Mouse (Mus musculus) gastrocnemius, adult 2 months (tissue): Measurements from ENCODE around the gene Smad3. TPM values are rescaled to one million over a fixed set of nuclear protein-coding genes. Genes with fewer than 3 reads are reported as not detected.

ENCODE experiments used
- DNase-seq: peaks from one replicate; pipeline ENCODE4 v3.0.0; 2022
- H3K27ac ChIP-seq: fragments of 200-600 bp; 2 replicates; pipeline ENCODE4 v1.8.1; 2022; ENCODE audit warnings: mild to moderate bottlenecking
- H3K4me3 ChIP-seq: fragments of 200-600 bp; 2 replicates; pipeline ENCODE4 v1.8.1; 2022; ENCODE audit warnings: mild to moderate bottlenecking, moderate library complexity
- CTCF ChIP-seq: fragments of 200-600 bp; IDR thresholded peaks from 2 replicates; pipeline ENCODE4 v1.8.1; 2022; ENCODE audit warnings: antibody characterized with exemption, mild to moderate bottlenecking, moderate library complexity
- intact Hi-C: fragments of 180-260 bp; cut with DNase I; formaldehyde crosslinking; loops from one replicate; pipeline ENCODE4 v1.15.1; 2025
- total RNA-seq, 2 experiments: library from RNA; stranded (reverse); gene quantifications; 2 replicates each; pipeline ENCODE4 v1.2.3; 2021

Gene Smad3
- total RNA-seq, 2 experiments from 2014 or later: 61.7 to 75.3 TPM

DNA sequence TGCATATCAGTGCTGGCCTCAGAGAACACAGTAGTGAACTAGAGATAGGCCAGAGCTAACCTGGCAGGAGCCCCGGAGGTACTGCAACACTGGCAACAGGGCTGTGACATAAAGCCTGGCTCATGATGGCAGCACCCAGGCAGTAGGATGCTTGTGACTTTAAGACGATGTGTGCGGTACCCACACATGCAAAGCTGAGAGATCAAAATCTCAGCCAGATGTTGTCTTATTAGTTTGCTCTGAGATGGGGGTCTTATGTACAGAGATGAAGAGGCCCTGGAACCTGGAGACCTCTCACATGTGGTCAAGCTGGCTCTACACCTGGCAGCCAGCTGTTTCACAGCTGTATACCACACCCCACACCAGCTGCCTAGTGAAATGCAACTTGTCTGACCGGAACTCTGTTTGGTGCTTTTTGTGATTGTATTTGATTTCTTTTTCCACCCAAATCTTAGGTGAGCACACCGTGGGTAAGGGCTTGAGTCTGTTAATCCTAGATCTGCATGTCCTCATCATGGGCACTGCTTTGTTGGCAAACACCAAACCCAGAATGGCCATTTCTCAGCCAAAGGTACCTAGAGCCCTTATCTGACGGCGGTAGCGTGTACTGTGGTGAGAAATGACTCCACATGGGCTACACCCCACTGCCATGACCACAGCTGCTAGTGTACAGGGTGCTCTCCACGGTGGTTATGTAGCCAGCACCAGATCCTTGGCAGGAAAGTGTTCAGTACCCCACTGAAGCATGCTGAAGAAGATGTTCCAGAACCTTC lies 49.8 kb downstream of the Smad3 start:
- Histone ChIP-seq H3K27ac (peak overlapping the region; percentile 82; the same call in 1 of the 2 replicates), H3K4me3 (no peak overlapping the region)
- intact Hi-C loops: no loop called here
- DNase-seq: no peak
- no peak for TF ChIP-seq CTCF

DNA sequence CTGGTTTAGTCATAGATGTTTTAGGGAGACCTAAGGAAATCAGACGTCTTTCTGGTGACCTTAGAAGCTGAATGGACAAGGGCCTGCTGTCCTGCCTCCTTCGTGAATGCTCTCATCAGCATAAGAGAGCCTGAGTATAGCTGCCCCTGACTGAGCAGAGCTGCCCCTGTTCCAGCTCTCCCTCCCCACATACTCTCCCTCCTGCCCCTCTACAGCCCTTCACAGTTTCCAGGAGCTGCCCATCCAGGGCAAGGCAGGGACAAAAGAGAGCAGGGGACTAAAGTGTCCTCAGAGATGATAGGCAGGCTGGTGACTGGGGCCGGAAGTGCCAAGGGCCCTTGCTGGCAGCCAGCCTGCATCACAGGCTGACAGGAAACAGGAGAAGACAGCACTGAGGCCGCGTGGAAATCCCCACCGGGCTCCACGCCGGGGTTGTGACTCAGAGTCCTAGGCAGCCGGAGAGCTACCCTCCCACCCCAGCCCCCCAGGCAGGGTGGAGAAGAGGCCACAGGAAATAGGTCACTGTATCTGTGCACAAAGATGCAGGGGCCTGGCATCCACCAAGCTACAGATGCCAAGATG lies 51.6 kb downstream of the Smad3 start:
- H3K4me3 ChIP-seq: peak overlapping the region; percentile 28; the same call in 1 of the 2 replicates
- no peak for TF ChIP-seq CTCF
- DNase-seq: peak; percentile 92
- intact Hi-C loops: no loop called here
- peak overlapping the region; percentile 82 for H3K27ac ChIP-seq

DNA sequence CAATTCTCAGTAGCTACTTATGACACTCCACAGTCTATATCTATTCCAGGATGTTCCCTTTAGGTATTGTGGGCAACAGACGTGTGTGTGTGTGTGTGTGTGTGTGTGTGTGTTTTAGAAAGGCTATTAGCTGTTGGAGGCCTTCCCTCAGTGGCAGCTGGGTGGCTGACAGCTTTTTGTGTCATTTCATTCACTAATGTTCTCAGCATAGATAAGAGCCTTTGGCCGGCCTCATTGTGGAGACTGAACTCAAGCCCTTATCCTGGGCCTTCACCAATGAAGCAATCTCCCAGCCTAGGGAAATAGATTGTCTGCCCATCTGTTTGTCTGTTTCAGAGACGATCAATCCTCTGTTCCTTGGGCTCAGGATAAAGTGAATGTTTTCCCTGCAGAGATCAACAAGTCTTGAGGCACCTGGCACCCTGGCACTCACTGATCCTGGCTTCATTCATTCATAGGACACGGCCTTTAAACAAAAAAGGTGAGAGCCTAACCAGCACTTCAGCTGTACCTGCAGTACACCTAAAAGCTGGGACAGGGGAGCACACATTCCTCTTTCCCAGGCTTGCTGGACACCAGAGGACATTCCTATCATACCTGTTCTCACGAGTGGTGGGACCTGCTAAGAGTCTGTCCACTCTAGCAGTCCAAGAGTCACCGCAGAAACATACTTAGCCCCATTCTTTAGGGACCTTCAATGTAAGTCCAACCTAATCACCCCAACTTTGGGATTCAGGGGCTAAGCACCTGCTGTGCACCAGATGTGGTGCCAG lies 52.6 kb downstream of the Smad3 start:
- H3K4me3 ChIP-seq: no peak overlapping the region
- DNase-seq: no peak
- peak overlapping the region; percentile 82 for H3K27ac ChIP-seq
- intact Hi-C loops: no loop called here
- no peak for TF ChIP-seq CTCF

DNA sequence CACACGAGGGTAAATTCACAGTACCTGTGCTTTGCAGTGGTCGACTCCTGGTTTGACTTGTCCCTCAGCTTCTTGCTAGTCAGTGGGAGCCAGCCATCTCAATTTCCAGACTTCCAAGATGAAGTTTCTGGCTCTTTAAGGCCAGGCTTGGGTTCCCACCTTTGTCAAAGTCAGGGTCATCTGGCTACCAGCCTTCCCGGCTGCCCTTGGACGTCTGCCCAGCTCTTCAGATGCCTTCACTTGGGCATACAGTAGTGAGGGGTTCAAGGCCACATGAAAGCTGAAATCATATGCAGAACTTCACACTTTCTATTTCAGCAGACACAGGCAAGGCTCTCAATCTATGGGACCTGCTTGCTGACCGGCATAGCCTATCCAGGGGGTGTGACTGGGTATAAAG lies 53.7 kb downstream of the Smad3 start:
- intact Hi-C loops: no loop called here
- no peak for DNase-seq
- Histone ChIP-seq H3K4me3 (no peak overlapping the region), H3K27ac (peak overlapping the region; percentile 95)
- no peak for TF ChIP-seq CTCF

DNA sequence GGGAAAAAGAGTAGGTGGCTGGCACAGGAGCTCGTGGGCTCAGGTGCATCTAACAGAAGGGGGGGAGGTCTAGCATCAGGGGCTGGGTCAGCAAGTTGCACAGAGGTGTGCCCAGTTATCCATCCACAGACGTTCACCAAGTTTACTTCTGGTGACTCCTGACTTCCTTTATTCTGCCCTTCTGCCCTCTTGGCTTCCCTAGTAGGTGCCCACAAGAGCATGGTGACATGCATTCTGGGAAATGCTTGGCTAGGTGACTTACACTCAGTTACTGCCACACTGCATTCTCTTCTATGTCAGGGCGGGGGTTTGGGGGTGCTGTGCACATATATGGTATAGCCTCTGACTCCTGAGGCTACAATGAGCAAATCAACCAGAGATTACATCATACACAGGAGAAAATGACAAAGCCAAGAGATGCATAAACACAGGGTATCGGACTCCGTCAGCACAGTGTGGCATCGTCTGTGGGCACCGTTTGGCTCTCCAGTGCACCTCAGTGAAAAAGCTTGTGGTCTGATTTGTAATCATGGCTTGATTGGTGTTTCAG lies 54.5 kb downstream of the Smad3 start:
- peak overlapping the region; percentile 48 for H3K4me3 ChIP-seq
- intact Hi-C loops: loop anchor here (2.0 kb wide), 2 partner anchors 37 to 51 kb away; no protein-coding TSS in a partner anchor
- DNase-seq: no peak
- no peak for TF ChIP-seq CTCF
- peak overlapping the region; percentile 95 for H3K27ac ChIP-seq

DNA sequence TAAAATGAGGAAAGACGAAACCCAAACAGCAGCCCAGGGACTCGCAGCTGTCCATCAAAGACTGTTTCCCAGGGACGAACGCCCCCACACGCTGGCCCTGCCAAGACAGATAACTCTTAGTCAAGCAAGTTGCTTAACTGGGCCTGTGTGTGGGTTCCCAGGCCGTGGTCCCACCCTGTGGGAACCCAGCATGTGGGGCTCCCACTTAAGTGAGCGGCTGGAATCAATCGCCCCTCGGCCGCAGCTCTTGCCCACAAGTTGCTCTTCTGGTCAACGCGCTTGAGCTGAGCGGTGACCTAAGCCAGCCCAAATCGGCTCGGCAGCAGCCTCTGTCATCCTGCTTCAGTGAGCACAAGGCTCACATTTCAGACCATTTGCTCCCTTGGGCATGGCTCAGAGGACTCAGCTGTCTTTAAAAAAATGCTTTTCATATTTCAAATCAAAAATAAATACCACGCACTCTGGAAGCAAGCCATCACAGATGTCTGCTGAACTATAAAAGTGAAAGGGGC lies 55.2 kb downstream of the Smad3 start:
- peak; percentile 83 for DNase-seq
- peak overlapping the region; percentile 95 for H3K27ac ChIP-seq
- intact Hi-C loops: loop anchor here (2.0 kb wide), 2 partner anchors 36 to 52 kb away; no protein-coding TSS in a partner anchor
- no peak for TF ChIP-seq CTCF
- peak overlapping the region; percentile 48 for H3K4me3 ChIP-seq

DNA sequence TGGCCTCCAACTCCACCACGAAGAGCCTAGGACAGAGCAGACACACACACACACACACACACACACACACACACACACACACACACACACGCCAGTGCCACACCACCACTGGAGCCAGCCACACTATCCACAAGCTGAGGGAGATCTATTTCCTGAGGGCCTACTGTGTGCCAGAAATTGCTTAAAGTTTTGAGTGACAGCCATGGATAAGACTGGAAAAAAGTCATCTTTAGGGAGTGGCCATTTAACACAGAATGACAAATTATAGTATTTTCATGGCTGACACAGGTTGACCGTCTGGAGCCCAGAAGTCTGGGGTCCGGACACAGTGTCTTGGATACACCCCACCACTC lies 55.9 kb downstream of the Smad3 start:
- no peak for DNase-seq
- Histone ChIP-seq H3K4me3 (peak overlapping the region; percentile 48), H3K27ac (peak overlapping the region; percentile 95)
- TF ChIP-seq CTCF: no peak
- intact Hi-C loops: loop anchor here (2.0 kb wide), 2 partner anchors 35 to 53 kb away; no protein-coding TSS in a partner anchor

DNA sequence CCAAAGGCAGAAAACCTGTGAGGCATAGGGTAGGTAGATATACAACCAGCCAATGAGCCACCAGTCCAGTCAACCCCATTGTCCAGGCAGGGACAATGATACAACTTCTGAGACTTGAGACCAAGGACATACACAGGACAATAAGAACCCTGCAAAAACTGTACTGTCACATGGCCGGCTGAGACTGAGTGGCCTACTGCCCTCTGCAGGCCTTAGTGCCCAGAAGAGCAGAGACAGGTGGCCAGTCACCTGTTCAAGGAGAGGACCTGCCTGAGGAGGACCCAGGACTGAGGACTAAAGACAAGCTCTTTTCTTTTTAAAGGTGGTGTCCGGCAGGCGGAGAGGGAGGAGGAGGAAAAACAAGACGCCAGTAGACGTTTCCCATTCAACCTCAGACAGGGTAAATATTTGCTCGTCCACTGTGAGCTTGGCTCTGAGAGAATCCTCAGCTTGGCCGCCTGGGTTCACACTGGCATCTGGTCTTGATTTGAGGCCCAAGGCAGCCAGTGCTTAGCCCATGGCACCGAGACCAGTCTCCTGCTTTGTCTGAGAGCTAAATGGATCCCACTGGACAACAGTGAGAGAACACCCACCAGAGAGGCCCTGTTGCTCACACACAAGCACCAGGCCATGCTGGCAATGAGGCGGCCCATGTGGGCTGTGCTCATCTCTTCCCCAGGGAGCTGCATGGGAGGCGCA lies 56.4 kb downstream of the Smad3 start:
- DNase-seq: peak; percentile 50
- TF ChIP-seq CTCF: peak; percentile 44
- peak overlapping the region; percentile 95 for H3K27ac ChIP-seq
- intact Hi-C loops: no loop called here
- H3K4me3 ChIP-seq: no peak overlapping the region

DNA sequence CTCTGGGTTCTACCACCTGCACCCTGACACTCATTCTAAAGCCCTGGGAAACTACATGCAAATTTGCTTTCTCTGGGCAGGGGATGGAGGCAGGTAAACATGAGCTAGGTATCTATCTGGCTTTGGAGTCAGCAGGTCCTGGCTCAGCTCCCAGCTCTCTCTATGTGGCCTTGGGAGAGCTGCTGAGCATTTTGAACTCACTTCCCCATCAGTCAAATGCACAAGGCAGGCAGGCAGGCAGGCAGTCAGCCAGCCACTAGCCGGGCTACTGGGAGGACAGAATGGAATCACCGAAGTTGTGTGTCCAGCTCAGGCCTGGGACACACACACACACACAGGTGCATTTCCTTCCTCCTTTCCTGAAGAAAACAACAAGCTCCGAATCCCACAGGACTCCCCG lies 58.6 kb downstream of the Smad3 start:
- intact Hi-C loops: no loop called here
- no peak for DNase-seq
- Histone ChIP-seq H3K4me3 (no peak overlapping the region), H3K27ac (0 out of 2 replicates have a peak overlapping the region, but pooled peaks have one; percentile 12)
- no peak for TF ChIP-seq CTCF

DNA sequence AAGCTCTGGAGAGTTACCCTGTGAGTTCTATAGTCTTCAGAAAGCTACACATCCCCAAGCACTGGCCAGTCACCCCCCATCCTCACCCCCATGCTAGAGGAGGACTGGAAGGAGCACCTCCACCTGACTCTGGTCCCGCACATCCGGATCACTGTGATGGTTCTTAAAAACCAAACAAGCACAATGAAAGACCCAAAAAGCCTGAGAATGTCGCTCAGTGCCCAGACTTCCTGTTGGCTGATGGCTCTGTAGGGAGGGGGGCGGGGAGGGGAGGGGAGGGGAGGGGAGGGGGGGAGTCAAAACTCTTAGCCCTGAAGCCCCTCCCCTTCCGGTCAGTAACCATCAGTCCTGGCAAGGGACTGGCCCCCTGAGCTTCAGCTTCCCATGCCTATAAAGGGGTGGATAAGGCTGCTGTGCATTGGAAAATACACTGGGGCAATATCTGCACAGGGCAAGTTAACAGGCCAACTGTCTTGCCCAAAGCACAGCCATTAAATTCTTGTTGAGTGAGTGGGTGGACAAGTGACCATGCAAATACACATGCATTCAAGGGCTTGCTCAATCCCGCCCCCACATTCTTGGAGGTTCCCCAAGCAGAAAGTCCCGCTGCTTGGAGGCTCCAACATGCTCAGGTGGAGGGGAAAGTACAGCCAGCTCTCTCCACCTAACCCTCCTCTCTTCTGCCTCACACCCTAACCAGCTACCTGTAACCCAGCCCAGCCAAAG lies 59.3 kb downstream of the Smad3 start:
- intact Hi-C loops: no loop called here
- no peak for DNase-seq
- no peak for TF ChIP-seq CTCF
- Histone ChIP-seq H3K4me3 (no peak overlapping the region), H3K27ac (no peak overlapping the region)

DNA sequence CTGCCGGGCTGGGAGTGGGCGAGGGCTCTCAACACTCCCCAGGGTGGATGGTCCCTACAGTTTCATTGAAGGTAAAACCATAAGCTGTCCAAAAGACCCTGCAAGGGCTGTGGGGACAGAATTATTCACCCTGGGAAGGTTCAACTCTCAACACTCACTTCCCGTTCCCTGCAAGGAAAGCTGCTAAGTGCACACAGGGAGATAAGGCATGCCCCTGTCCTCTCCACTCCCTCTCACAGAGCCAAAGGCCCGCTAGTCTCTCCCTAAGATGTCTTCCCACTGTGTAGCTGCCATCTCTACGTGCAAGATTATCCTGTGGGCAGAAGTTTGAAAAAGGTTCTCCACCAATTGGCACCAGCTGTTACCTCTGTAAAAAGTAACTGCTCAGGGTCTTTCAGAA lies 60.2 kb downstream of the Smad3 start:
- DNase-seq: no peak
- Histone ChIP-seq H3K4me3 (no peak overlapping the region), H3K27ac (0 out of 2 replicates have a peak overlapping the region, but pooled peaks have one; percentile 46)
- TF ChIP-seq CTCF: no peak
- intact Hi-C loops: loop anchor here (2.0 kb wide), 1 partner anchor 25 kb away; no protein-coding TSS in a partner anchor
